Mouse (Mus musculus) limb, embryonic 15.5 days (tissue): ENCODE data around the gene S100a8. TPM values are rescaled to one million over a fixed set of nuclear protein-coding genes. Genes with fewer than 3 reads are reported as not detected.

Source experiments
- ATAC-seq: fragments of 200-750 bp; cut with Nextera tagmentation; 2 replicates; pipeline ENCODE4 v1.8.0; 2017; ENCODE audit warnings: low read depth, moderate TSS enrichment; ENCODE audit not compliant: insufficient number of reproducible peaks, low FRiP score, low TSS enrichment
- H3K27ac ChIP-seq: fragments of 300-500 bp; sonication (generic); 2 replicates; pipeline ENCODE4 v1.5.1; 2015; ENCODE audit warnings: moderate library complexity, mild to moderate bottlenecking, inconsistent platforms
- H3K27me3 ChIP-seq: fragments of 300-500 bp; sonication (generic); 2 replicates; pipeline ENCODE4 v1.6.1; 2015; ENCODE audit warnings: inconsistent platforms
- H3K36me3 ChIP-seq: fragments of 300-500 bp; sonication (generic); 2 replicates; pipeline ENCODE4 v1.6.1; 2015; ENCODE audit warnings: inconsistent platforms
- H3K4me1 ChIP-seq: fragments of 300-500 bp; sonication (generic); 2 replicates; pipeline ENCODE4 v1.6.1; 2015; ENCODE audit warnings: inconsistent platforms
- H3K4me2 ChIP-seq: fragments of 300-500 bp; sonication (generic); 2 replicates; pipeline ENCODE4 v1.6.1; 2015; ENCODE audit warnings: mild to moderate bottlenecking, inconsistent platforms
- H3K4me3 ChIP-seq: fragments of 300-500 bp; sonication (generic); 2 replicates; pipeline ENCODE4 v1.5.1; 2015; ENCODE audit warnings: mild to moderate bottlenecking, inconsistent platforms
- H3K9ac ChIP-seq: fragments of 300-500 bp; sonication (generic); 2 replicates; pipeline ENCODE4 v1.6.1; 2015; ENCODE audit warnings: inconsistent platforms
- H3K9me3 ChIP-seq: fragments of 300-500 bp; sonication (generic); 2 replicates; pipeline ENCODE4 v1.6.1; 2016; ENCODE audit warnings: inconsistent platforms
- WGBS: fragments of 180-500 bp; shearing (Covaris S2); methylation state at CpG from one replicate; pipeline ENCODE4 v1.1.7; 2015; 5-methylcytosine and 5-hydroxymethylcytosine counted together
- polyA plus RNA-seq: library from polyadenylated mRNA; unstranded; fragments of >200 nt; fragmentation: Nextera tagmentation; extraction: Ambion mirVana; gene quantifications from 2 replicates; pipeline ENCODE4 v1.2.1, GENCODE M21; 2015

S100a8 gene
- polyA plus RNA-seq, 1 experiment from 2014 or later, result 30.5 TPM

GRCm38 (mm10) chr3:90640981-90641380 lies 27.8 kb upstream of the S100a8 start:
- no peak for ATAC-seq
- Histone ChIP-seq H3K27me3 (no peaks in the 10 kb centered on the region), H3K9me3 (no peaks in the 10 kb centered on the region), H3K4me3 (no peak overlapping the region), H3K27ac (no peak overlapping the region), H3K4me1 (no peaks in the 10 kb centered on the region), H3K9ac (no peak overlapping the region), H3K4me2 (no peak overlapping the region), H3K36me3 (no peaks in the 10 kb centered on the region)
- 78% methylated on average over 7 of the region's 7 CpGs for WGBS

GRCm38 (mm10) chr3:90644220-90644619 lies 24.6 kb upstream of the S100a8 start:
- Histone ChIP-seq H3K27ac (no peak overlapping the region), H3K27me3 (no peaks in the 10 kb centered on the region), H3K4me1 (no peaks in the 10 kb centered on the region), H3K36me3 (no peaks in the 10 kb centered on the region), H3K4me2 (no peak overlapping the region), H3K9ac (no peak overlapping the region), H3K9me3 (no peaks in the 10 kb centered on the region), H3K4me3 (no peak overlapping the region)
- no peak for ATAC-seq
- WGBS, result 49% methylated on average over 3 of the region's 3 CpGs

GRCm38 (mm10) chr3:90647291-90647690 lies 21.5 kb upstream of the S100a8 start:
- no peaks in the 10 kb centered on the region for H3K4me1 ChIP-seq
- H3K9me3 ChIP-seq, result no peaks in the 10 kb centered on the region
- H3K4me3 ChIP-seq, result no peak overlapping the region
- H3K9ac ChIP-seq, result no peak overlapping the region
- ATAC-seq, result no peak
- H3K36me3 ChIP-seq, result no peaks in the 10 kb centered on the region
- H3K4me2 ChIP-seq, result no peak overlapping the region
- no peaks in the 10 kb centered on the region for H3K27me3 ChIP-seq
- no peak overlapping the region for H3K27ac ChIP-seq
- 88% methylated on average over 1 of the region's 1 CpGs for WGBS

- no peak for ATAC-seq
- Histone ChIP-seq H3K9ac (no peak overlapping the region), H3K4me1 (no peaks in the 10 kb centered on the region), H3K27ac (no peak overlapping the region), H3K27me3 (no peaks in the 10 kb centered on the region), H3K36me3 (no peaks in the 10 kb centered on the region), H3K9me3 (no peaks in the 10 kb centered on the region), H3K4me2 (no peak overlapping the region), H3K4me3 (no peak overlapping the region)
Observed at GRCm38 (mm10) chr3:90648981-90649380, 19.8 kb upstream of the S100a8 start.

GRCm38 (mm10) chr3:90649832-90650231 lies 18.9 kb upstream of the S100a8 start:
- Histone ChIP-seq H3K9ac (no peak overlapping the region), H3K4me2 (no peak overlapping the region), H3K4me3 (no peak overlapping the region), H3K27me3 (no peaks in the 10 kb centered on the region), H3K36me3 (no peaks in the 10 kb centered on the region), H3K4me1 (no peaks in the 10 kb centered on the region), H3K9me3 (no peaks in the 10 kb centered on the region), H3K27ac (no peak overlapping the region)
- ATAC-seq, result no peak
- WGBS, result 90% methylated on average over 2 of the region's 2 CpGs

GRCm38 (mm10) chr3:90652878-90653508 lies 15.8 kb upstream of the S100a8 start:
- no peaks in the 10 kb centered on the region for H3K9me3 ChIP-seq
- H3K27ac ChIP-seq, result no peak overlapping the region
- H3K4me3 ChIP-seq, result no peak overlapping the region
- H3K9ac ChIP-seq, result no peak overlapping the region
- H3K4me1 ChIP-seq, result no peaks in the 10 kb centered on the region
- H3K27me3 ChIP-seq, result 0 out of 2 replicates have a peak, but pooled peaks cover 3% of the 10 kb centered on the region
- ATAC-seq, result no peak
- no peaks in the 10 kb centered on the region for H3K36me3 ChIP-seq
- WGBS, result 34% methylated on average over 5 of the region's 5 CpGs
- H3K4me2 ChIP-seq, result no peak overlapping the region

GRCm38 (mm10) chr3:90653717-90654116 lies 15.1 kb upstream of the S100a8 start, which contains the start of gene S100a7a:
Gene S100a7a (plus strand): TSS chr3:90654017.
- Histone ChIP-seq H3K27me3 (0 out of 2 replicates have a peak, but pooled peaks cover 3% of the 10 kb centered on the region), H3K4me3 (no peak within 1 kb of the TSS), H3K9me3 (no peaks in the 10 kb centered on the region), H3K4me1 (no peaks in the 10 kb centered on the region), H3K9ac (no peak within 1 kb of the TSS), H3K4me2 (no peak within 1 kb of the TSS), H3K36me3 (no peaks in the 10 kb centered on the region), H3K27ac (no peak within 1 kb of the TSS)
- no peak for ATAC-seq

GRCm38 (mm10) chr3:90657405-90657804 lies 11.4 kb upstream of the S100a8 start:
- Histone ChIP-seq H3K9ac (no peak overlapping the region), H3K9me3 (no peaks in the 10 kb centered on the region), H3K27ac (no peak overlapping the region), H3K36me3 (no peaks in the 10 kb centered on the region), H3K27me3 (0 out of 2 replicates have a peak, but pooled peaks cover 3% of the 10 kb centered on the region), H3K4me3 (no peak overlapping the region), H3K4me1 (no peaks in the 10 kb centered on the region), H3K4me2 (no peak overlapping the region)
- WGBS, result 72% methylated on average over 4 of the region's 4 CpGs
- no peak for ATAC-seq

GRCm38 (mm10) chr3:90659364-90660044 lies 9.3 kb upstream of the S100a8 start:
- no peaks in the 10 kb centered on the region for H3K36me3 ChIP-seq
- no peak overlapping the region for H3K4me2 ChIP-seq
- H3K4me1 ChIP-seq, result no peaks in the 10 kb centered on the region
- H3K4me3 ChIP-seq, result no peak overlapping the region
- H3K9ac ChIP-seq, result no peak overlapping the region
- 0 out of 2 replicates have a peak, but pooled peaks cover 3% of the 10 kb centered on the region for H3K27me3 ChIP-seq
- H3K27ac ChIP-seq, result no peak overlapping the region
- no peaks in the 10 kb centered on the region for H3K9me3 ChIP-seq
- no peak for ATAC-seq

- Histone ChIP-seq H3K27me3 (no peaks in the 10 kb centered on the region), H3K4me3 (no peak overlapping the region), H3K27ac (no peak overlapping the region), H3K36me3 (no peaks in the 10 kb centered on the region), H3K9me3 (no peaks in the 10 kb centered on the region), H3K9ac (no peak overlapping the region), H3K4me1 (no peaks in the 10 kb centered on the region), H3K4me2 (no peak overlapping the region)
- ATAC-seq, result no peak
- WGBS, result 81% methylated on average over 2 of the region's 2 CpGs
Observed at GRCm38 (mm10) chr3:90664219-90664618, 4.6 kb upstream of the S100a8 start.

- H3K9me3 ChIP-seq, result no peaks in the 10 kb centered on the region
- H3K36me3 ChIP-seq, result no peaks in the 10 kb centered on the region
- no peak overlapping the region for H3K9ac ChIP-seq
- ATAC-seq, result no peak
- H3K27ac ChIP-seq, result no peak overlapping the region
- no peak overlapping the region for H3K4me3 ChIP-seq
- no peaks in the 10 kb centered on the region for H3K27me3 ChIP-seq
- no peak overlapping the region for H3K4me2 ChIP-seq
- no peaks in the 10 kb centered on the region for H3K4me1 ChIP-seq
- 67% methylated on average over 3 of the region's 3 CpGs for WGBS
Observed at GRCm38 (mm10) chr3:90678656-90679055, 9.9 kb downstream of the S100a8 start.

GRCm38 (mm10) chr3:90683929-90684328 lies 15.2 kb downstream of the S100a8 start:
- Histone ChIP-seq H3K9me3 (no peaks in the 10 kb centered on the region), H3K36me3 (no peaks in the 10 kb centered on the region), H3K27me3 (no peaks in the 10 kb centered on the region), H3K9ac (no peak overlapping the region), H3K4me3 (no peak overlapping the region), H3K27ac (no peak overlapping the region), H3K4me2 (no peak overlapping the region), H3K4me1 (no peaks in the 10 kb centered on the region)
- WGBS, result 84% methylated on average over 3 of the region's 3 CpGs
- no peak for ATAC-seq
